Mouse (Mus musculus): ENCODE measurements around the gene Slc17a9. TPM values are rescaled to one million over a fixed set of nuclear protein-coding genes. Genes with fewer than 3 reads are reported as not detected.

The Slc17a9 gene
- polyA plus RNA-seq, 1 experiment: 16.0 TPM

DNA sequence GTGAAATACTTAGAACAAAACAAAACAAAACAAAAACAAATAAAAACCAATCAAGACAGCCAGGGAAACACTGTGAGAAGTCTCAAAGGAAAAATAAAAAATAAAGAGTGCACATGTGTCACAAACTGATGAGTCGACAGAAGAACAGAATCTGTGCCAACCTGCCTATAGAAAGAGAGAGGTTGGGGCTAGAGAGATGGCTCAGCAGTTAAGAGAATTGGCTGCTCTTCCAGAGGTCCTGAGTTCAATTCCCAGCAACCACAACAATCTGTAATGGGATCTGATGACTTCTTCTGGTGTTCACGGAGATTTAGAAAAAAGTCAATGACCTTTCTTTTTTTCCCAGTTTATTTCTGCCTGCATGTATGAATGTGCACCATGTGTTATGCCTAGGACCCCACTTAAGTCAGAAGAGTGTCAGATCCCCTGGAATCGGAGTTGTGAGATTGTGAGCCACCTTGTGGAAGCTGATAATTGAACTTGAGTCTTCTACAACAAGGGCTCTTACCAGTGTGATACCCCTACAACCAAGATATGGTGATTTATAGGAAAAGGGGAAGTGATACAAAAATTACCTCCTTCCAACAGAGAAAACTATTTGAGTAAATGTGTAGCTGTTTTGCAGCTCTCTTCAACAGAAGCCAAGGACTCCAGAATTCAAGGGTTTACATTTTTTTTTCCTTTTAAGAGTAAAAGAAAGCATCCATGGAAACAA, 21.3 kb upstream of the Slc17a9 start:
- TF ChIP-seq POLR2A (IDR thresholded peaks at IDR 0.05; ENCODE audit: control insufficient read depth, low read depth, low read length) (no peak), CTCF (IDR thresholded peaks at IDR 0.05; ENCODE audit: control insufficient read depth, insufficient read depth, insufficient replicate concordance, low read depth, low read length) (no peak)
- peaks cover 5% of the 10 kb centered on the region for H3K4me1 ChIP-seq (ENCODE audit: control insufficient read depth, insufficient read depth, low read length)
- no peak overlapping the region for H3K27ac ChIP-seq (ENCODE audit: control insufficient read depth, insufficient read depth, low read depth, low read length)
- H3K4me3 ChIP-seq (ENCODE audit: control insufficient read depth, low read depth, low read length): no peak overlapping the region
- H3K27me3 ChIP-seq (ENCODE audit: control insufficient read depth, insufficient read depth, low read length): no peaks in the 10 kb centered on the region
- no peaks in the 10 kb centered on the region for H3K36me3 ChIP-seq (ENCODE audit: control insufficient read depth, insufficient read depth, low read length)

DNA sequence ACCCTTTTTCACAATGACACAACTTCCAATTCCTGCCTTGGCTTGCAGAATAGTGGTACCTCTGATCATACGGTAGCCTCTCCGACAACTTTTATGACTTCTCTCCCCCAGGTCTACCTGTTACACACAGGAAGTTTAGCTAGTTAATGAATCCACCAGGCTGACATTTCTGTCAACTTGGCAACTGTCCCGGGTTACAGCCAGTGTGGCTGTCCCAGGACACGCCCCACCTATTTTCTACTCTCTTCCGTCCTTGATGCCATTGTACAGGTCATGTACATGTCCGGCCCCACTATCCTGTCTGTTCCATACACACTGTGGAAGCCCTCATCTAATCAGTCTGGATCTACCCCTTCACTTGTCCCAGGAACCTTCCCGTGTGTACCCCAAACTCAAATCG, 20.5 kb upstream of the Slc17a9 start:
- Histone ChIP-seq H3K4me1 (ENCODE audit: control insufficient read depth, insufficient read depth, low read length) (peaks cover 5% of the 10 kb centered on the region), H3K27me3 (ENCODE audit: control insufficient read depth, insufficient read depth, low read length) (no peaks in the 10 kb centered on the region), H3K27ac (ENCODE audit: control insufficient read depth, insufficient read depth, low read depth, low read length) (no peak overlapping the region), H3K4me3 (ENCODE audit: control insufficient read depth, low read depth, low read length) (no peak overlapping the region), H3K36me3 (ENCODE audit: control insufficient read depth, insufficient read depth, low read length) (no peaks in the 10 kb centered on the region)
- TF ChIP-seq CTCF (IDR thresholded peaks at IDR 0.05; ENCODE audit: control insufficient read depth, insufficient read depth, insufficient replicate concordance, low read depth, low read length): no peak
- TF ChIP-seq POLR2A (IDR thresholded peaks at IDR 0.05; ENCODE audit: control insufficient read depth, low read depth, low read length): no peak

DNA sequence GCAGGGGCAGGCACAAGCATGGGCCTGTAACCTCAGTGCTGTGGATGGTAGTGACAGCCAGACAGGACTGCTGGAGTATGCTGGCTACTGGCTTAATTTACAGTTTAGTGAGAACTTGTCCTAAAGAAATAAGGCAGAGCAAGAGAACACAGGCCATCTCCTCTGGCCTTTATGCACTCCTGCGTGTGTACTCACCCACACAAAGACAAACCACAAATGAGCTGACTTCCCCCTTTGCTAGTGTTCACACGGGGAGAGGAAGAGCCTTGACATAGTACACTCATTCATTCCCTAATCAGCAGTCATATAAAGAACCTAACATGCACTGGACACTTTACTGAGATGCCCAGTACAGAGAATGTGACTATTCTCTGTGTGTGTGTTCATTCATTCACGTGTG, 20.0 kb upstream of the Slc17a9 start:
- TF ChIP-seq CTCF (IDR thresholded peaks at IDR 0.05; ENCODE audit: control insufficient read depth, insufficient read depth, insufficient replicate concordance, low read depth, low read length) (no peak), POLR2A (IDR thresholded peaks at IDR 0.05; ENCODE audit: control insufficient read depth, low read depth, low read length) (no peak)
- H3K4me3 ChIP-seq (ENCODE audit: control insufficient read depth, low read depth, low read length): no peak overlapping the region

DNA sequence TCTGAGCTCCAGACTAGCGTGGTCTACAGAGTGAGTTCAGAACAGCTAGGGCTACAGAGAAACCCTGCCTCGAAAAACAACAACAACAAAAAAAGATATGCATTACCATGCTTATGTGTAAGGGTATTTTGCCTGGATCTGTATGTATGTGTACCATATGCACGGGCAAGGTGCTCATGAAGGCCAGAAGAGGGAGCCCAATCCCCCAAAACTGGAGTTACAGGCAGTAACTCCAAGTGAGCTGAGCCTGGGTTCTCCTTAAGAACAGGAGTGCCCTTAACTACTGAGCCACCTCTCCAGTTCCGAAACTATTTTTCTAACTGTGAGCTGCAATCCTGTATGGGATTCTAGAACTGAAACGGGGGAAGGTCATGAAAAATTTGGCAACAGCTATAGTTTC, 19.1 kb upstream of the Slc17a9 start:
- Histone ChIP-seq H3K4me1 (ENCODE audit: control insufficient read depth, insufficient read depth, low read length) (peaks cover 6% of the 10 kb centered on the region), H3K27ac (ENCODE audit: control insufficient read depth, insufficient read depth, low read depth, low read length) (no peak overlapping the region), H3K36me3 (ENCODE audit: control insufficient read depth, insufficient read depth, low read length) (no peaks in the 10 kb centered on the region), H3K27me3 (ENCODE audit: control insufficient read depth, insufficient read depth, low read length) (no peaks in the 10 kb centered on the region), H3K4me3 (ENCODE audit: control insufficient read depth, low read depth, low read length) (no peak overlapping the region)
- TF ChIP-seq CTCF (IDR thresholded peaks at IDR 0.05; ENCODE audit: control insufficient read depth, insufficient read depth, insufficient replicate concordance, low read depth, low read length) (no peak), POLR2A (IDR thresholded peaks at IDR 0.05; ENCODE audit: control insufficient read depth, low read depth, low read length) (no peak)

More for the DNA sequence above, 20.0 kb upstream of the Slc17a9 start:
- H3K27ac ChIP-seq (ENCODE audit: control insufficient read depth, insufficient read depth, low read depth, low read length): no peak overlapping the region
- H3K27me3 ChIP-seq (ENCODE audit: control insufficient read depth, insufficient read depth, low read length): no peaks in the 10 kb centered on the region
- H3K4me1 ChIP-seq (ENCODE audit: control insufficient read depth, insufficient read depth, low read length): peaks cover 5% of the 10 kb centered on the region
- no peaks in the 10 kb centered on the region for H3K36me3 ChIP-seq (ENCODE audit: control insufficient read depth, insufficient read depth, low read length)

DNA sequence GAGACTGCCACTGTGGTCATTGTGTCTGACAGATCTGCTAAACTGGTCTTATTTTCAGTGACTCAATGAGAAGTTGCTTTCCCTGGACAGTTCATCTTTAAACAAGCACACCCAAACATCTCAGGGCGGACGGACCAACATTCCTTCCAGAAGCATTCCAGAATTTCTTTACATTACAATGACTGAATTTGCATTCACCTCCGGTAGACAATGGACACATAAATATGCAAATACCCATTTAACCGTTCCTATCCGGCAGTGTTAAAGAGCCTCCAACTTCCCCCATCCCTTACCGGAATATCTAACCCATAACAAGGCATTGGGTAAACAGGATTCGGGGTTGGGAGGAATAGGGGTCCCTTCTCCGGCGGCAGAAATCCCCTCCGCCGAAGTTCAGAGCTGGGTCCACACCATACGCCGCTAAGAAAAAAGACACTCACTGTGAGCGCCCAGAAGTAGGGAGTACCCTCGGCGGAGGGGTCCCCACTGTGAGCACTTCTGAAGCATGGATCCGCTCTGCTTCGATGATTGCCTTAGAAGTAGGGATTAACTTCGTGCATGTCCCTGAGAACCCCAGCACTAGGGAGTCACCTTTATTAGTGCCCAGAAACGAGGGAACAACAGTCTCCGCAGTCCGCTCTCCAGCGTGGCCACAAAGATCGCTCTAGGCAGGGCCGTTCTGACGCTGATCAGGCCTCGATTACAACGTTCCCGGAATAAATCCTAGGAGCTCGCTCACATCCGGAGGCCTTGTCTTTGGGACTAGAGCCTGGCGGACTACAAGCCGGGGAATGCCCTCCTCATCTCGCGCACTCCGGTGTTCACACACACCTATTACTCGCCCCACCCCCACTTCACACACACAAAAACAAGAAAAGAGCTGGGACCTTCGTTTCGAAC, 15.8 kb upstream of the Slc17a9 start:
- H3K4me3 ChIP-seq (ENCODE audit: control insufficient read depth, low read depth, low read length): peak overlapping the region; percentile 98
- H3K36me3 ChIP-seq (ENCODE audit: control insufficient read depth, insufficient read depth, low read length): no peaks in the 10 kb centered on the region; the same call in 1 of the 2 replicates
- H3K27me3 ChIP-seq (ENCODE audit: control insufficient read depth, insufficient read depth, low read length): no peaks in the 10 kb centered on the region
- TF ChIP-seq POLR2A (IDR thresholded peaks at IDR 0.05; ENCODE audit: control insufficient read depth, low read depth, low read length) (no peak), CTCF (IDR thresholded peaks at IDR 0.05; ENCODE audit: control insufficient read depth, insufficient read depth, insufficient replicate concordance, low read depth, low read length) (no peak)
- H3K4me1 ChIP-seq (ENCODE audit: control insufficient read depth, insufficient read depth, low read length): peaks cover 5% of the 10 kb centered on the region
- H3K27ac ChIP-seq (ENCODE audit: control insufficient read depth, insufficient read depth, low read depth, low read length): peak overlapping the region; percentile 94

GRCm38 (mm10) chr2:180709923-180710272, 15.2 kb upstream of the Slc17a9 start, which contains the start of the genes Dido1 and Gid8:
Gene Dido1, minus strand, starts transcription at chr2:180709999.
Gene Gid8, plus strand, starts transcription at chr2:180710117.
- no peaks in the 10 kb centered on the region for H3K27me3 ChIP-seq (ENCODE audit: control insufficient read depth, insufficient read depth, low read length)
- peak within 1 kb of the TSS; percentile 94 for H3K27ac ChIP-seq (ENCODE audit: control insufficient read depth, insufficient read depth, low read depth, low read length)
- H3K36me3 ChIP-seq (ENCODE audit: control insufficient read depth, insufficient read depth, low read length): no peaks in the 10 kb centered on the region; the same call in 1 of the 2 replicates

More at GRCm38 (mm10) chr2:180709923-180710272, 15.2 kb upstream of the Slc17a9 start, which contains the start of the genes Dido1 and Gid8:
- Histone ChIP-seq H3K4me1 (ENCODE audit: control insufficient read depth, insufficient read depth, low read length) (peaks cover 5% of the 10 kb centered on the region), H3K4me3 (ENCODE audit: control insufficient read depth, low read depth, low read length) (peak within 1 kb of the TSS; percentile 98)
- TF ChIP-seq POLR2A (IDR thresholded peaks at IDR 0.05; ENCODE audit: control insufficient read depth, low read depth, low read length) (peak; percentile 69), CTCF (IDR thresholded peaks at IDR 0.05; ENCODE audit: control insufficient read depth, insufficient read depth, insufficient replicate concordance, low read depth, low read length) (no peak; the same call in 1 of the 2 replicates)
